Mouse (Mus musculus) kidney, adult 2 months (tissue): ENCODE data around the gene Mybbp1a. TPM values are rescaled to one million over a fixed set of nuclear protein-coding genes. Genes with fewer than 3 reads are reported as not detected.

Experiments
- DNase-seq: peaks from one replicate; pipeline ENCODE4 v3.0.0; 2021
- H3K27ac ChIP-seq: fragments of 200-500 bp; 2 replicates; pipeline ENCODE4 v1.5.1; 2012; ENCODE audit warnings: low read depth, low read length, control low read depth, inconsistent platforms; ENCODE audit not compliant: insufficient read depth
- H3K27me3 ChIP-seq: fragments of 200-500 bp; replicated peaks from 2 replicates; pipeline ENCODE4 v1.6.1; 2012; ENCODE audit warnings: mild to moderate bottlenecking, moderate library complexity, low read length, inconsistent platforms; ENCODE audit not compliant: control insufficient read depth, insufficient read depth
- H3K36me3 ChIP-seq: fragments of 200-500 bp; 2 replicates; pipeline ENCODE4 v1.6.1; 2012; ENCODE audit warnings: mild to moderate bottlenecking, moderate library complexity, low read length, inconsistent platforms; ENCODE audit not compliant: control insufficient read depth, insufficient read depth
- H3K4me1 ChIP-seq: fragments of 200-500 bp; 2 replicates; pipeline ENCODE4 v1.6.1; 2011; ENCODE audit warnings: low read length; ENCODE audit not compliant: control insufficient read depth, insufficient read depth
- H3K4me3 ChIP-seq: fragments of 200-500 bp; 2 replicates; pipeline ENCODE4 v1.5.1; 2011; ENCODE audit warnings: mild to moderate bottlenecking, low read depth, low read length, control low read depth; ENCODE audit not compliant: insufficient read depth
- CTCF ChIP-seq: fragments of 200-500 bp; conservative IDR thresholded peaks from 2 replicates; pipeline ENCODE4 v1.5.1; 2011; ENCODE audit warnings: low read depth, mild to moderate bottlenecking, control low read depth, low read length, moderate library complexity, mixed read lengths; ENCODE audit not compliant: insufficient read depth, insufficient read length
- POLR2A ChIP-seq: fragments of 200-500 bp; IDR thresholded peaks from one replicate; pipeline ENCODE4 v1.6.1; 2011; ENCODE audit warnings: low read depth, low read length, control low read depth
- WGBS: fragments of 180-500 bp; shearing (Covaris S2); methylation state at CpG from one replicate; pipeline ENCODE4 v1.1.7; 2018; 5-methylcytosine and 5-hydroxymethylcytosine counted together
- polyA plus RNA-seq: library from polyadenylated mRNA; depleted of rRNA; stranded (reverse); fragments of >200 nt; gene quantifications from 2 replicates; pipeline ENCODE4 v1.2.3, GENCODE M21; 2012

Mybbp1a gene
- polyA plus RNA-seq, 1 experiment, result 27.0 TPM

- H3K4me1 ChIP-seq, result peaks cover 17% of the 10 kb centered on the region
Observed at GRCm38 (mm10) chr11:72397811-72398525, 43.2 kb upstream of the Mybbp1a start.

GRCm38 (mm10) chr11:72401068-72401467 is 40.1 kb upstream of the Mybbp1a start:
- TF ChIP-seq CTCF, result no peak
- no peak for TF ChIP-seq POLR2A
- Histone ChIP-seq H3K4me1 (peaks cover 22% of the 10 kb centered on the region), H3K27me3 (no peaks in the 10 kb centered on the region), H3K27ac (peak overlapping the region; percentile 73), H3K4me3 (no peak overlapping the region), H3K36me3 (no peaks in the 10 kb centered on the region)
- peak; percentile 62 for DNase-seq
- WGBS, result 56% methylated on average over 12 of the region's 12 CpGs

More at GRCm38 (mm10) chr11:72397811-72398525, 43.2 kb upstream of the Mybbp1a start:
- no peak for TF ChIP-seq CTCF
- no peak for TF ChIP-seq POLR2A
- no peak for DNase-seq
- no peak overlapping the region for H3K27ac ChIP-seq
- no peak overlapping the region for H3K4me3 ChIP-seq
- H3K36me3 ChIP-seq, result no peaks in the 10 kb centered on the region
- H3K27me3 ChIP-seq, result no peaks in the 10 kb centered on the region
- WGBS, result 91% methylated on average over 8 of the region's 8 CpGs

- H3K36me3 ChIP-seq, result no peaks in the 10 kb centered on the region
- H3K27me3 ChIP-seq, result no peaks in the 10 kb centered on the region
- no peak overlapping the region for H3K4me3 ChIP-seq
- peaks cover 24% of the 10 kb centered on the region for H3K4me1 ChIP-seq
- no peak for TF ChIP-seq CTCF
- TF ChIP-seq POLR2A, result no peak
- WGBS, result 29% methylated on average over 5 of the region's 5 CpGs
- peak; percentile 72 for DNase-seq
- H3K27ac ChIP-seq, result peak overlapping the region; percentile 90
Observed at GRCm38 (mm10) chr11:72402017-72402416, 39.1 kb upstream of the Mybbp1a start.

- no peaks in the 10 kb centered on the region for H3K36me3 ChIP-seq
- DNase-seq, result no peak
- H3K27me3 ChIP-seq, result no peaks in the 10 kb centered on the region
- TF ChIP-seq CTCF, result no peak
- no peak for TF ChIP-seq POLR2A
- peaks cover 24% of the 10 kb centered on the region for H3K4me1 ChIP-seq
- peak overlapping the region; percentile 90 for H3K27ac ChIP-seq
- WGBS, result 76% methylated on average over 12 of the region's 12 CpGs
- H3K4me3 ChIP-seq, result no peak overlapping the region
Observed at GRCm38 (mm10) chr11:72402969-72403368, 38.2 kb upstream of the Mybbp1a start.

- H3K27me3 ChIP-seq, result no peaks in the 10 kb centered on the region
- H3K4me3 ChIP-seq, result no peak overlapping the region
- TF ChIP-seq CTCF (no peak), POLR2A (no peak)
- no peaks in the 10 kb centered on the region for H3K36me3 ChIP-seq
- H3K4me1 ChIP-seq, result peaks cover 31% of the 10 kb centered on the region
- no peak for DNase-seq
- peak overlapping the region; percentile 11; the same call in 1 of the 2 replicates for H3K27ac ChIP-seq
- WGBS, result 63% methylated on average over 4 of the region's 4 CpGs
Observed at GRCm38 (mm10) chr11:72405532-72405931, 35.6 kb upstream of the Mybbp1a start.

GRCm38 (mm10) chr11:72406079-72406675 is 35.0 kb upstream of the Mybbp1a start:
- no peaks in the 10 kb centered on the region for H3K36me3 ChIP-seq
- TF ChIP-seq POLR2A, result no peak
- TF ChIP-seq CTCF, result no peak
- H3K4me1 ChIP-seq, result peaks cover 30% of the 10 kb centered on the region
- no peaks in the 10 kb centered on the region for H3K27me3 ChIP-seq
- no peak for DNase-seq
- 54% methylated on average over 8 of the region's 8 CpGs for WGBS
- H3K4me3 ChIP-seq, result no peak overlapping the region
- H3K27ac ChIP-seq, result peak overlapping the region; percentile 11; the same call in 1 of the 2 replicates

GRCm38 (mm10) chr11:72407081-72407480 is 34.1 kb upstream of the Mybbp1a start:
- 48% methylated on average over 3 of the region's 3 CpGs for WGBS

More at GRCm38 (mm10) chr11:72407081-72407480, 34.1 kb upstream of the Mybbp1a start:
- Histone ChIP-seq H3K4me3 (no peak overlapping the region), H3K27me3 (no peaks in the 10 kb centered on the region), H3K27ac (no peak overlapping the region), H3K4me1 (peaks cover 25% of the 10 kb centered on the region), H3K36me3 (no peaks in the 10 kb centered on the region)
- DNase-seq, result no peak
- no peak for TF ChIP-seq CTCF
- no peak for TF ChIP-seq POLR2A
